Mouse (Mus musculus): ENCODE measurements around the gene Met.

- TF ChIP-seq EP300 (IDR thresholded peaks at IDR 0.05) = no peak
- TF ChIP-seq CTCF (IDR thresholded peaks at IDR 0.05) = no peak
Measured at GRCm38 (mm10) chr6:17508184-17508583, 44.6 kb downstream of the Met start.

Measured in lung, postnatal 0 days (tissue).